Mouse (Mus musculus): ENCODE results near the gene Zp1.

Gene Zp1

DNA sequence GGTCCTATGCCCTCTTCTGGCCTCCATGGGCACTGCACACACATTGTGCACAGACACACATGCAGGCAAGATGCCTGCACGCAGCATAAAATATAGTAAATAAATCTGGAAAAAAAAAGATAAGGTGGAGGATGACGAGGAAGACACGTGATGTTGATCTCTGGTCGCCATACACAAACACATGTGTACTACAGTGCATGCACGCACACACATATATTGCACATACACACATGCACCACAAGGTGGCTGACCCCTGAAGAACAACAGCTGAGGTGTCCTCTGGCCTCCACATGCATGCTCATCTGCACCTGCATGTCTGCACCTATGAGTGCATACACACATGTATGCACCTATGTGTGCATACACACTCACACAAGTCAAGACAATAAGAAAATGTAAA, 15.6 kb upstream of the Zp1 start:
- Histone ChIP-seq H3K4me3 (replicated peaks; ENCODE audit: low read length) (no peak overlapping the region), H3K4me1 (replicated peaks; ENCODE audit: low read depth, low read length) (peaks cover 14% of the 10 kb centered on the region), H3K9me3 (ENCODE audit: low read length) (peaks cover 5% of the 10 kb centered on the region; the same call in 1 of the 2 replicates), H3K27me3 (ENCODE audit: insufficient read depth, low read length) (peaks cover 64% of the 10 kb centered on the region), H3K36me3 (ENCODE audit: insufficient read depth, low read length) (no peaks in the 10 kb centered on the region)
- TF ChIP-seq NANOG (IDR thresholded peaks at IDR 0.05; ENCODE audit: borderline replicate concordance, low read length) = no peak
- TF ChIP-seq CTCF (conservative IDR thresholded peaks at IDR 0.05; ENCODE audit: low read length) = peak; percentile 72

DNA sequence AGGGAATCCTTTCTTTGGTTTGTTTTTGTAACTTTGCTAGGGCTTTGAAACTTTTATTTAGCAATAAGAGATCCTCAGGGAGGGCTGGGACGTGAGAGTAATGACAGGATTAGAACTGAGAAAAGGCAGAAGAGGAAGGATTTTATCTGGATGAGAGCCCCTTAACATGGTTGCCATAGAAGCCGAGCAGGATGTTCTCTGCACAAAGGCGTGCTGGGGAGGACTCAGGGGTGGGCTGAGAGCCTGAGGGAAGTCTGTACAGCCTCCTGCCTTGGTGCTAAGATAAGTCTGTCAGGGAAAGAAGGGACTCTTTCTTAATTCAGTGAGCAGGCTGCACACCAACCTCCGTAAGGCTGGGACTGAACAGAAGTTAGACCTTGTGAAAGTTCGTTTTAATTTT, 14.6 kb upstream of the Zp1 start:
- no peaks in the 10 kb centered on the region for H3K36me3 ChIP-seq (ENCODE audit: insufficient read depth, low read length)
- TF ChIP-seq CTCF (conservative IDR thresholded peaks at IDR 0.05; ENCODE audit: low read length) (0 out of 2 replicates have a peak, but pooled peaks have one; percentile 2), NANOG (IDR thresholded peaks at IDR 0.05; ENCODE audit: borderline replicate concordance, low read length) (no peak)

DNA sequence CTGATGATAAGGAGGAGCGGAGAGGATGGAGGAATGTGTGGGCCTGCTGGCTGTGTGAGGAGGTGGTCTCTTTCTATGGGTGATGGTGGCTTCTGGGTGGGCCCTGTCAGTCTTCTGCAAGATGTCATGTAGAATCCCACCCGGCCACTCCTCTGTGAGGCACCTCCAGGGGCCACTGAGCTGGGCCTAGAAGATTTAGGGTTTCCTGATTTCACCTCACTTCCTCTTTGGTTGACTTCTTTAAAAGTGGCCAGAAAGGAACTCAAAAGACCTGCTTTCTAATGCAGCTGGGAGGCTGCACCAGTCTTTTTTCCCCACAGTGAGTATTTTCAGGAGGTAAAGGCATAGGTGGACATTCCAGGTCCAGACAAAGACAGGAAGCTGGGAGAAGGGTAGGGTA, 10.2 kb upstream of the Zp1 start:
- Histone ChIP-seq H3K4me1 (replicated peaks; ENCODE audit: low read depth, low read length) (peaks cover 10% of the 10 kb centered on the region), H3K9me3 (ENCODE audit: low read length) (peaks cover 5% of the 10 kb centered on the region; the same call in 1 of the 2 replicates), H3K4me3 (replicated peaks; ENCODE audit: low read length) (no peak overlapping the region), H3K27me3 (ENCODE audit: insufficient read depth, low read length) (peaks cover 31% of the 10 kb centered on the region), H3K36me3 (ENCODE audit: insufficient read depth, low read length) (no peaks in the 10 kb centered on the region)
- no peak for TF ChIP-seq POU5F1 (IDR thresholded peaks at IDR 0.05; ENCODE audit: borderline replicate concordance, low read length)
- TF ChIP-seq NANOG (IDR thresholded peaks at IDR 0.05; ENCODE audit: borderline replicate concordance, low read length) = no peak
- TF ChIP-seq CTCF (conservative IDR thresholded peaks at IDR 0.05; ENCODE audit: low read length) = no peak

More for the DNA sequence above, 14.6 kb upstream of the Zp1 start:
- peaks cover 4% of the 10 kb centered on the region for H3K4me1 ChIP-seq (replicated peaks; ENCODE audit: low read depth, low read length)
- H3K4me3 ChIP-seq (replicated peaks; ENCODE audit: low read length) = no peak overlapping the region
- H3K9me3 ChIP-seq (ENCODE audit: low read length) = peaks cover 5% of the 10 kb centered on the region; the same call in 1 of the 2 replicates
- H3K27me3 ChIP-seq (ENCODE audit: insufficient read depth, low read length) = peaks cover 60% of the 10 kb centered on the region

DNA sequence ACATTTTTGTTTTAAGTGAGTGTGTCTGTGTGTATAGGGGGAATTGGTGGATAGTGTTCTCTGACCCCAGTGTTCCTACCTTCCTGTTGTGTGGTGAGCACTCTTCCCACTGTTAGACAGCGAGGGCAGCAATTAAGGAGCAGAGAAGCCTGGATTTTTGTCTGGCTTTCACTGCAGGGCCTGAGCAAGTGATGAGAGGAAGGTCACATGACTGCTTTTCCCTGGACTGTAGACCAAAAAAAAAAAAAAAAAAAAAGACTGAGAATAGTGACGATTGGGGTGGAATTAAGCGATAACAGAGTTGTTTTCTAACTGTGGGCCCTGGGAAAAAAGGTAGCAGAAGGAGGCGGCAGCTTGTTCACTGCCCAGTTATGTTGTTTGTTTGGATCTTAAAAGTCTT, 6.2 kb upstream of the Zp1 start:
- H3K4me1 ChIP-seq (replicated peaks; ENCODE audit: low read depth, low read length) = peaks cover 15% of the 10 kb centered on the region
- no peaks in the 10 kb centered on the region for H3K36me3 ChIP-seq (ENCODE audit: insufficient read depth, low read length)
- no peak overlapping the region for H3K4me3 ChIP-seq (replicated peaks; ENCODE audit: low read length)
- TF ChIP-seq CTCF (conservative IDR thresholded peaks at IDR 0.05; ENCODE audit: low read length) (no peak), NANOG (IDR thresholded peaks at IDR 0.05; ENCODE audit: borderline replicate concordance, low read length) (no peak), POU5F1 (IDR thresholded peaks at IDR 0.05; ENCODE audit: borderline replicate concordance, low read length) (no peak)
- H3K27me3 ChIP-seq (ENCODE audit: insufficient read depth, low read length) = peaks cover 13% of the 10 kb centered on the region
- H3K9me3 ChIP-seq (ENCODE audit: low read length) = peaks cover 5% of the 10 kb centered on the region; the same call in 1 of the 2 replicates

DNA sequence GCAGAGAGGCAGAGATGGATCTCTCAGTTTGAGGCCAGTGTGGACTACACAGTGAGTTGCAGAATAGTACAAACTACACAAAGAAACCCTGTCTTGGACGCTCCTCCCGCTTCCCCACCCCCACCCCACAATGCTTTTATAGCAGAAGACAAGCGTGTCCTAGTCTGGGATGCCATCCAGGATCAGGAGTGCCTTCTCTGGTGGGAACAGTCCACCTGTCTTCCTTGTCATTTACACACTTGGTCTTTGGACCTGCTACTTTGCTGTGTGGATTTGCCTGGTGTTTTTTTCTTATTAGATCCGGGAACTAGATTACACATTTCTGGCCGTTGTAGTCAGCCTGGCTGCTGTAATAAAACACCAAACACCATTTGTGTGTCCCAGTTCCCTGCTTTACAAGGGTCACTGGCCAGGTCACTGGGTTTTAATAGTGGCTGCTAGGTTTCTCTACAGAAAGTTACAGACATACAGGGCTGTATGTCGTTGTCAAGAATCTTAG, 5.7 kb upstream of the Zp1 start:
- Histone ChIP-seq H3K27me3 (ENCODE audit: insufficient read depth, low read length) (peaks cover 8% of the 10 kb centered on the region; the same call in 1 of the 2 replicates), H3K9me3 (ENCODE audit: low read length) (peaks cover 2% of the 10 kb centered on the region; the same call in 1 of the 2 replicates)
- TF ChIP-seq CTCF (conservative IDR thresholded peaks at IDR 0.05; ENCODE audit: low read length) (no peak), NANOG (IDR thresholded peaks at IDR 0.05; ENCODE audit: borderline replicate concordance, low read length) (no peak), POU5F1 (IDR thresholded peaks at IDR 0.05; ENCODE audit: borderline replicate concordance, low read length) (no peak)

GRCm38 (mm10) chr19:10924220-10924619, 3.8 kb upstream of the Zp1 start:
- Histone ChIP-seq H3K9me3 (ENCODE audit: low read length) (no peaks in the 10 kb centered on the region), H3K36me3 (ENCODE audit: insufficient read depth, low read length) (no peaks in the 10 kb centered on the region), H3K4me1 (replicated peaks; ENCODE audit: low read depth, low read length) (peaks cover 32% of the 10 kb centered on the region), H3K27me3 (ENCODE audit: insufficient read depth, low read length) (peaks cover 9% of the 10 kb centered on the region; the same call in 1 of the 2 replicates), H3K4me3 (replicated peaks; ENCODE audit: low read length) (no peak overlapping the region)
- TF ChIP-seq POU5F1 (IDR thresholded peaks at IDR 0.05; ENCODE audit: borderline replicate concordance, low read length) = no peak
- TF ChIP-seq NANOG (IDR thresholded peaks at IDR 0.05; ENCODE audit: borderline replicate concordance, low read length) = no peak
- TF ChIP-seq CTCF (conservative IDR thresholded peaks at IDR 0.05; ENCODE audit: low read length) = no peak

More for the DNA sequence above, 5.7 kb upstream of the Zp1 start:
- Histone ChIP-seq H3K36me3 (ENCODE audit: insufficient read depth, low read length) (no peaks in the 10 kb centered on the region), H3K4me3 (replicated peaks; ENCODE audit: low read length) (no peak overlapping the region), H3K4me1 (replicated peaks; ENCODE audit: low read depth, low read length) (peaks cover 15% of the 10 kb centered on the region)

DNA sequence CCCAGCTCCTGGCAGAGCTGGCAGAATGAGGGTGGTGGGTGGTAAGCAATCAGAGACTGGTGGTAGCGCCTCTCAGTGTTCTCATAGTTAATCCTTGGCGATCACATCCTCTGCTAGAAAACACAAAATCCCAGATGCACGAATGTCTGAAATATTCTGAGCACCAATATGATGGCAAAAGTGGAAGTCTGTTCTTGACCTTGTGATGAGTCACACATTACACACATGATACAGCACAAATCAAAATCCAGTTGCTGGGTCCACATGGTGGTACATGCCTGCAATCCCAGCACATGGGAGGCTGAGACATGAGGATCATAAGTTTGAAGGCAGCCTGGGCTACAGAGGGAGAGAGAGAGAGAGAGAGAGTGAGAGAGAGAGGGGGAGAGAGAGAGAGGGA, 626 bp upstream of the Zp1 start:
- H3K4me1 ChIP-seq (replicated peaks; ENCODE audit: low read depth, low read length) = peaks cover 35% of the 10 kb centered on the region
- no peaks in the 10 kb centered on the region for H3K36me3 ChIP-seq (ENCODE audit: insufficient read depth, low read length)
- H3K27me3 ChIP-seq (ENCODE audit: insufficient read depth, low read length) = peaks cover 15% of the 10 kb centered on the region
- no peaks in the 10 kb centered on the region for H3K9me3 ChIP-seq (ENCODE audit: low read length)
- TF ChIP-seq POU5F1 (IDR thresholded peaks at IDR 0.05; ENCODE audit: borderline replicate concordance, low read length) (no peak), NANOG (IDR thresholded peaks at IDR 0.05; ENCODE audit: borderline replicate concordance, low read length) (no peak), CTCF (conservative IDR thresholded peaks at IDR 0.05; ENCODE audit: low read length) (no peak)
- no peak overlapping the region for H3K4me3 ChIP-seq (replicated peaks; ENCODE audit: low read length)

- Histone ChIP-seq H3K4me3 (replicated peaks; ENCODE audit: low read length) (no peak overlapping the region), H3K27me3 (ENCODE audit: insufficient read depth, low read length) (peaks cover 15% of the 10 kb centered on the region), H3K9me3 (ENCODE audit: low read length) (no peaks in the 10 kb centered on the region), H3K4me1 (replicated peaks; ENCODE audit: low read depth, low read length) (peaks cover 34% of the 10 kb centered on the region), H3K36me3 (ENCODE audit: insufficient read depth, low read length) (no peaks in the 10 kb centered on the region)
- no peak for TF ChIP-seq NANOG (IDR thresholded peaks at IDR 0.05; ENCODE audit: borderline replicate concordance, low read length)
- no peak for TF ChIP-seq CTCF (conservative IDR thresholded peaks at IDR 0.05; ENCODE audit: low read length)
- TF ChIP-seq POU5F1 (IDR thresholded peaks at IDR 0.05; ENCODE audit: borderline replicate concordance, low read length) = no peak
Measured at GRCm38 (mm10) chr19:10918321-10918991, 2.0 kb downstream of the Zp1 start.

Data from E14TG2a.4 (cell line).